22 mouse cellular contexts compared by ENCODE assay signal in genomic region chr3:124092404-124093121, GRCm38 (mm10).
"Had no signal": no experiment of that assay in that cellular context is flagged by ENCODE, and none has a peak within 500 bp of the region (broad histone marks: within the 10 kb centered on the region; RNA-seq: fewer than 3 reads in every experiment).

No protein-coding gene starts in this region.

- DNase-seq: kidney, adult 9 months; layer of hippocampus, adult 9-11 months; liver, postnatal 0 days; lung, postnatal 10 days; lung, postnatal 36 days; right cerebral cortex, adult 18-20 months; right cerebral cortex, postnatal 14 days; right cerebral cortex, postnatal 4 days; thymus, postnatal 25 days had no signal

- H3K4me2 ChIP-seq: hindbrain, embryonic 14.5 days; limb, embryonic 15.5 days; liver, embryonic 11.5 days; lung, embryonic 15.5 days; midbrain, embryonic 15.5 days; neural tube, embryonic 13.5 days had no signal

- H3K27ac ChIP-seq: hindbrain, embryonic 14.5 days; hindbrain, postnatal 0 days; layer of hippocampus, adult 2 months; limb, embryonic 15.5 days; liver, embryonic 14.5 days; lung, embryonic 15.5 days; midbrain, embryonic 10.5 days; midbrain, embryonic 15.5 days; neural tube, embryonic 13.5 days had no signal

- H3K4me3 ChIP-seq: layer of hippocampus, adult 2 months; limb, embryonic 15.5 days; lung, embryonic 15.5 days; megakaryocyte, embryonic 14.5 days; midbrain, embryonic 10.5 days; midbrain, embryonic 15.5 days; neural tube, embryonic 13.5 days had no signal

- H3K27me3 ChIP-seq: limb, embryonic 15.5 days; lung, embryonic 15.5 days; megakaryocyte, embryonic 14.5 days; midbrain, embryonic 15.5 days; neural tube, embryonic 13.5 days had no signal

- H3K4me1 ChIP-seq: limb, embryonic 15.5 days; lung, embryonic 15.5 days; megakaryocyte, embryonic 14.5 days; midbrain, embryonic 10.5 days; midbrain, embryonic 15.5 days; neural tube, embryonic 13.5 days had no signal

- H3K9ac ChIP-seq: hindbrain, embryonic 14.5 days; limb, embryonic 15.5 days; liver, embryonic 14.5 days; liver, postnatal 0 days; lung, embryonic 15.5 days; midbrain, embryonic 15.5 days; neural tube, embryonic 13.5 days had no signal

- ATAC-seq: hindbrain, postnatal 0 days; inflammation-experienced regulatory T-cells, adult 6 months; intestine, embryonic 16.5 days; liver, postnatal 0 days; midbrain, embryonic 15.5 days had no signal

- H3K9me3 ChIP-seq: limb, embryonic 15.5 days; lung, embryonic 15.5 days; midbrain, embryonic 10.5 days; midbrain, embryonic 15.5 days; neural tube, embryonic 13.5 days had no signal

- H3K36me3 ChIP-seq: limb, embryonic 15.5 days; lung, embryonic 15.5 days; midbrain, embryonic 10.5 days; midbrain, embryonic 15.5 days; neural tube, embryonic 13.5 days had no signal
